ENCODE assay signal across 9 mouse cellular contexts in the genomic region with DNA sequence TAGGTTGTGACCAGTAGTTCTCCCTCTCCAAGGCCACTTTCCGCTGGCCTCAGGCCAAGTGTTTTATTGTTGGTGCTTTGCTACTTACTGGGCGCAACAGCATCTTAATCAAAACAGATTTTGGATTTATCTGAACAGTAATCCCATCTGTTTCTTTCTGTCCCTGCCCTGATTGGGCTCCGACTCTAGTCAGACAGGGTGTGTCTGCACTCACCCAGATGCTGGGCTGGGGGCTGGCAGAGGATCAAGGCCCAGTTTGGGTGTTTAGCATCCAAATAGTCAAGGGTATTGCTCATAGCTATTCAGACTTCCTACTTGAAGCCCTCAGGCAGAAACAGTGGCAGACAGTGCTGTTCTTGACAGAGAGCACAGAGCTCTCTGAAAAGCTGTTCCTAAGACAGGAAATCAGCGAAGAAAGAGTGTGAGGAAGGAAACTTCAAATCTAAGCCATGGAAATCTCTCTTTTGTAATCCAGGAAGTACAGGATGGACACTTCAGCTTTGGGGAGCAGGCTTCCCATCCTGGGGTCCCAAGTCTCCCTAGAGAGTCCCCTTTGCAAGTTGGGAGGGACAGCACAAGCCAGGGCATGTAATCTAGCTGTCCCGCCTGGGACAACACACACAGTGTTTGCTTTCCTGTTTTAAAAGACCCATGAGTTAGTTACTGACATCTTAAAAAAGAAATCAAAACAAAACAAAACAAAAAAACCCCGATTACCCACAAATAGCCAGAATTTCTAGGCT. TPM values are rescaled to one million over a fixed set of nuclear protein-coding genes. Genes with fewer than 3 reads are reported as not detected.
DNase-seq lines count a peak whose midpoint lies in the region.
"Had no signal": no experiment of that assay in that cellular context is flagged by ENCODE, and none has a peak within 500 bp of the region (broad histone marks: within the 10 kb centered on the region; RNA-seq: fewer than 3 reads in every experiment).

No protein-coding gene starts in this region.

- H3K27ac ChIP-seq in heart, embryonic 10.5 days, result peak overlapping the region; percentile 59; the same call in 1 of the 2 replicates
- H3K27ac ChIP-seq: liver, embryonic 13.5 days had no signal

- DNase-seq in layer of hippocampus, postnatal 10 days (ENCODE audit: low spot score in 2 of 2), result peak; percentile 42 to 46
- DNase-seq in layer of hippocampus, adult 8-10 months (ENCODE audit: low spot score in 2 of 2), result no peak
- DNase-seq in brain, adult 2 months (ENCODE audit: low read depth, low spot score), result peak; percentile 16
- no peak for DNase-seq in heart, embryonic 10.5 days (ENCODE audit: low spot score)
- DNase-seq in lung, postnatal 14 days, result peak; percentile 58
- no peak for DNase-seq in cerebellum, postnatal 4 days (ENCODE audit: low spot score in 2 of 2)
- no peak for DNase-seq in neural tube, embryonic 10.5 days (ENCODE audit: extremely low spot score, low spot score)
- no peak for DNase-seq in cerebellum, adult 9-11 months
- DNase-seq: liver, embryonic 13.5 days had no signal

- H3K27me3 ChIP-seq in heart, embryonic 10.5 days (ENCODE audit: insufficient read depth, poor library complexity, severe bottlenecking), result no peaks in the 10 kb centered on the region
- H3K27me3 ChIP-seq: liver, embryonic 13.5 days had no signal

- H3K36me3 ChIP-seq in heart, embryonic 10.5 days, result peaks cover 10% of the 10 kb centered on the region; the same call in 1 of the 2 replicates
- H3K36me3 ChIP-seq: liver, embryonic 13.5 days had no signal

- H3K4me1 ChIP-seq in heart, embryonic 10.5 days, result peaks cover 49% of the 10 kb centered on the region

- WGBS in heart, embryonic 10.5 days, result 59% methylated on average over 6 of the region's 6 CpGs

- no peaks in the 10 kb centered on the region for H3K9me3 ChIP-seq in heart, embryonic 10.5 days
- H3K9me3 ChIP-seq: liver, embryonic 13.5 days had no signal

- no peak overlapping the region for H3K4me3 ChIP-seq in heart, embryonic 10.5 days
- H3K4me3 ChIP-seq: liver, embryonic 13.5 days had no signal

RNA-seq across cellular contexts. Expression of gene Itgb5, which starts 48.7 kb away (rescaled TPM):
- total RNA-seq in layer of hippocampus, postnatal 10 days (2021), result 10 to 100 TPM; 33.7 to 37.6 TPM
- 100 to 1,000 TPM in 1 of 4 experiments, 10 to 100 TPM in 3; 39.4 to 114 (median 64.9) TPM for total RNA-seq in layer of hippocampus, adult 8-10 months (2022)
- 35.0 and 37.3 TPM in 2 replicates for polyA plus RNA-seq in heart, embryonic 10.5 days (2016; fragmentation: Nextera tagmentation; extraction: Ambion mirVana)

Comparison
In these comparisons a context has a peak if more than half of its experiments do, and no peak if none do; other contexts are left out.
1. DNase-seq: peak in layer of hippocampus, postnatal 10 days (2 of 2), brain, adult 2 months (single experiment) and lung, postnatal 14 days (single experiment); none in layer of hippocampus, adult 8-10 months (0 of 2), heart, embryonic 10.5 days (single experiment), cerebellum, postnatal 4 days (0 of 2), neural tube, embryonic 10.5 days (single experiment) and cerebellum, adult 9-11 months (single experiment).